Mouse (Mus musculus) frontal cortex, postnatal 25 days (tissue): ENCODE data around the gene Nfya.

ENCODE experiments used
- DNase-seq, 2 experiments: peaks; one replicate each; pipeline ENCODE4 v3.0.0; 2022; ENCODE audit warnings: low spot score in 2 of 2

Nfya gene

GRCm38 (mm10) chr17:48431054-48431453, 21.3 kb upstream of the Nfya start:
- DNase-seq, result no peak

DNA sequence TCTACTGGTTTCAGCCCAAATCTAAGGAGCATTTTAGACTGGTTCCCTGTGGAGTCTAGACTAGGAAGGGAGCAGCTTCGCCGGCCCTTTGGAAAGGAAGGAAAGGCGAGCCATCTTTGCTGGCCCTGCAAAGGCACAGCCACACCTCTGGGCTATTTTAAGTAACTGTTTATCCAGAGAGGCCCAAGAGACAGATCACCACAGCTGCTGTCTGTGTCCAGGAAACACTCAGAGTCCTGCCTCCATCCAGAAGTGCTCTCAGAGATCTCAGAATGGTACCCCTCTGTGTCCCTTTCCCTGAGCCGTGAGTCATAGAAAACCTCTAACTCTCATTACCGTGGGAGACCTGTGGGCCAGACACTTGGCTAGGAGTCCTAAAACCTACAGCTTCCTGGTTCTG, 20.7 kb upstream of the Nfya start:
- DNase-seq, result no peak

GRCm38 (mm10) chr17:48427852-48428530, 18.3 kb upstream of the Nfya start:
- DNase-seq, result no peak

DNA sequence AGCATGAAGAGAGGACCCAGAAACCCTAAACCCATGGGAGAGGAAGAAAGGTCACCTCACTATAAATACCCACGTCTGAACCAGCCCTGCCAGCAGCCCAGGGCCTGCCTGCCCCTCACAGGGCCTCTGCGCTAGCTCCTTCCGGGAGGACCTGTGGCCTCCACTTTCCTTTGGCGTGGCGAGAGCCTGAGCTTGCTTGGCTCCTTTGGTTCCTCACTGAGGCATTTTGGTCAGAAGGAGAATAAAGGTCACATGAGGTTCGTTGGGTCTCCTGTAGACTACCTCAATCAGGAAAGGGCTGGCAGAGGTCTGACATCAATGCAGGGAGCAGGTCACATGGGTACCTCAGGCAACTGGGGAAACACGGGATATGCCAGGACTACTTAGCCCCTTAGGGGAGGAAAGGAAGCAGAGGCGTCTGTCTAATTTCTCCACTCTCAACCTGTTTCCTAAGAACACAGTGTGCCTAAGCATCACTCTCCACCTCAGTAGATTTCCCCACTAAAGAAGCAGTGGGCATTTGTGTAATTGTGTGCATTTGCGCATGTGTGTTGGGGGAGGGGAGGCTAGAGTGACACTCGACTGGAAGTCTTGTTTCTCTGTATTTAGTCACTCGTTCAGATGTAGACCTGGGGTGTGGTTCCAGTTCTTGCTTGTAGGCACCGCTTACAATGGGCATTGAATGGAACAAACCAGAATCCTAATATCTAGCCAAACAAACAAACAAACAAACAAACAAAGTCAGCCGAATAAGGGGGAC, 17.5 kb upstream of the Nfya start:
- DNase-seq, result no peak

DNA sequence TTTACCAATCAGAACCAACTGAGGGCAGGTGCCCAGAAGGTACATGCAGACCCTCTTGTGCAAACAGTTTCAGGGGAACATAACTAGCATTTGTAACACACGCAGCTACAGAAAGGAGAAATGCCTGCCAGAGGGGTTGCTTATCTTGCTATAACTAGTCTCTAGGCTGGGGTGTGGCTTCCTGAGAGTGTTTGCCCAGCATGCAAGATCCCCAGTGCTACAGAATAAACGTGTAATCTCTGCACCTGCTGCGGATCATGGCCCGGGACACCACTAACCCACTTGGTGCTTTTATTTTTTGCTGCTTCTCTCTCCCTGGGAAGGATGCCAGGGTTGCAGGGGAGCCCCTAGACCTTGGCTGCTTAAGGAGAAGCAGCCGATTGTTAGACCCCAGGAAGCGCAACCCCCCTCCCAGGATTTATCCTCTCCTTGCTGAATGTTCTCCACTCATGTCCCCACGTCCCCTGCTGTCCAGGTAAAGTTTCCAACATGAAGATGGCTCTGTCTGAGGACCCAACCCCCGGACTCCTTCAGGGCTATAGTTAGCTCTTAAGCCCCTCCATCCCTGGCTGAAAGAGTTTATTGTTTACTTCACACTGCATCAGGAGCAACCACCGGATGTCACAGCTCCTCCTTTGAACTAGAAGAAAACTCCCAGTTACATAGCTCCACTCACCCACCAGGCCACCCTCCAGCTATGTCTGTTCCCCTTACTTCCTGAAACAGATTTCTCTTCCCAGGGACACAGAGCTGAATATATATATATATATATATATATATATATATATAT, 16.3 kb upstream of the Nfya start:
- no peak for DNase-seq

DNA sequence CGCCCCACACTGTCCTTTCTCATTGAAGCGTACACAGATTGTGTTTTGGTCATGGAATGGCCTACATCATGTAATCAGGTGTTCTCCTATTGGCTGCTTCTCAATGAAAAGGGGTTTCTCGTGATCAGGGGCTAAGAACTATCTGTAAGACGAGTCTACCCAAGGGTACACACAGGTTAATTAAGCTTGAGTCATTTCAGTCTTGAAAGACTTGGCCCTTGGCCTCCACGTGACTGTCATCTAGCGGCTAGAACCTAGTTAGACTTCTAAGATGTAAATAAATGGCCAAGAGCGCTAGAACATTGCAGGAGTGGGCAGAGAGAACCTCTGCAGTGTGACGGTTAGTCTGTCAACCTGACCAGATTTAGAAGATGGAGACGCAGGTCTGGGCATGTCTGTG, 14.5 kb upstream of the Nfya start:
- DNase-seq, result no peak

DNA sequence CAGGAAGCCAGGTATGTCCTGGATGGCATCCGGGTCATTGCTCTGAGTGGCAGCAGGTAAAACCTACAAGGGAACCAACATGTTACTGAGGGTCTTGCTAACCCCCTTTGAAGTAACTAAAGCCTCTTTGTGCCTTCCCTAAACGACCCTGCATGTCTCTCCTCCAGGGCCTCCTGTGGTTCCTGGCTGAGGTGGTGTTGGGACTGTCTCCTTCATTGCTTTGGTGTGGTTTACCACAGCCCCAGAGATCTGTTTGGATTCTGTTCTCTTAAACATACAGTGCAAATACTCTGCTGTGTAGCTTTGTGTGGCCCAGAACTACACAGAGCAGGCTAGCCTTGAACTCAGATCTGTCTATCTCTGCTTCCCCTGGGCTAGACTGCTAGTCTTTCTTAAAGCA, 9.9 kb upstream of the Nfya start:
- DNase-seq, result no peak

GRCm38 (mm10) chr17:48418781-48419180, 9.1 kb upstream of the Nfya start:
- no peak for DNase-seq

GRCm38 (mm10) chr17:48418174-48418573, 8.5 kb upstream of the Nfya start:
- no peak for DNase-seq

DNA sequence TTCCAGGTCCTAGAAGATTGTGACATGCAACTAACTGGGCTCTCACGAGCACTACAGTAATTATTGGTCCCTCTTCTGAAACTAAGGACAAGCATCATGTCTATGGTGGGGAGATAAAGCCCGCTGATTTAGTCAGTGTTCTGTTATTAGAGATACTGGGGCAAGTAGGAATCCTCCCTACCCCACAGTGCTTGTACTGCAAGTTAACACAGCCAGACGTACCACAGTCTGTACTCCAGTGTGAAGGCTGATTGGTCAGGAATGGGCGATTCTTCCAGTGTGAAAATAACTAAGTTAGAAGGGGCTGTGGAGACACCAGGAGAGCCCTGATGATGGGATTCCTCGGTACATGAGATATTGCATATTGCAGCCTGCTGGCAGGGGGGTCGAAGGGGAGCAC, 7.8 kb upstream of the Nfya start:
- DNase-seq, result no peak

GRCm38 (mm10) chr17:48416425-48417195, 6.9 kb upstream of the Nfya start:
- DNase-seq, result peak; percentile 35 to 44

GRCm38 (mm10) chr17:48416011-48416410, 6.3 kb upstream of the Nfya start:
- DNase-seq, result no peak

- DNase-seq, result no peak
Observed at GRCm38 (mm10) chr17:48411241-48411640, 1.5 kb upstream of the Nfya start.

- no peak for DNase-seq
Observed at GRCm38 (mm10) chr17:48410299-48410785, 636 bp upstream of the Nfya start.

DNA sequence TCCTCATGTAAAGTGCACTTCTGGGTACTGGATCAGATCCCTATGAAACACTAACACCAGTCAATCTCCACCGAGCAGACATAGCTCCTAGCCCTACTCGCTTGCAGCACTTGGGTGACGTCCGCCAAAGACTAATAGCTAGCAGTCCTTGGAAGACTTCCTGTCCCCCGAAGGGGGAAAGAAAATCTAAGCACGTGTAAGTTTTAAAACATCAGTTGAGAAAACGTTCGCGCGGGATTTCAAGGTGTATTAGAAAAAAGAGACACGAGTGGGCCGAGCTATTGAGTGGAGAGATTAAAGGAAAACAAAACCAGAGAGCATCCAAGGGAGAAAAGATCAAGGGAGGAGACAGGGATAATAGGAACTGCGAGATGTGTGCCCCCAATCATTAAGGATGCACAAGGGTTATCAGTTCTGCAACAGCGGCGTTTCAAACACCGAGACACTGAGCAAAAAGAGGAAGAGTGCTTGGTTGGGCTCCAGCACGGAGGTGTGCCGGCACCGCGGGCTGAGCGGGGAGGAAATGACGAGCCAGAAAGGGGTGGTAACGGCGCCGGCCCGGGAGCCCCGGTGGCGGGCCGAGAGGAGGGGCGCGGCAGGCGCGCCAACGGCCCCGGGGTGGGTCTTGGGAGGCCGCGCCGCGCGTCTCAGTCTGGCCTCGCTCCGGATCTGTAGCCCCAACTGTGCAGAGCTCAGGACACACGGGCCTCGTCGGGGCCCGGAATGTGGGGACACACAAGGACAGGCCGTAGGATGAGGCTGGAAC, 997 bp downstream of the Nfya start:
- DNase-seq, result peak; percentile 39 to 43

GRCm38 (mm10) chr17:48407910-48408525, 1.7 kb downstream of the Nfya start:
- no peak for DNase-seq

DNA sequence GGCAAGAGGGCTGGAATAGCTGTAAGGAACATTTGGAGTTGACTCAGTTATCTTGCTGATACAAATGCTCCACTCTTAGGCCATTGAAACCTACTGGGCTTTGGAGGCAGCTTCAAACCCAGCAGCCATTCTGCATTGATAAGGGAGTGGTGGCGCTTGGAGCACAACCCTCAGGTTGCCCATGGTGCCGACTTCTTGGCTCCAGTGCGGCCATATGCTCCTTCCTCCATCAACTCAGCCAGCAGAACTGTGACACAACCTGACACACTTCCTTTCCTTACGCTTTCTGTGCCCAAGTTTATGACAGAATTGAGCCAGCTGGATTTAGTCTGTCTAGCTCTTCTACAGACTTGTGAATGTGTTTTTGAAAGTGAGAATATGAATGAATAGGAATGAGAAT, 2.6 kb downstream of the Nfya start:
- DNase-seq, result no peak

GRCm38 (mm10) chr17:48404706-48405105, 5.0 kb downstream of the Nfya start:
- DNase-seq, result no peak

- DNase-seq, result no peak
Observed at GRCm38 (mm10) chr17:48403848-48404247, 5.9 kb downstream of the Nfya start.

DNA sequence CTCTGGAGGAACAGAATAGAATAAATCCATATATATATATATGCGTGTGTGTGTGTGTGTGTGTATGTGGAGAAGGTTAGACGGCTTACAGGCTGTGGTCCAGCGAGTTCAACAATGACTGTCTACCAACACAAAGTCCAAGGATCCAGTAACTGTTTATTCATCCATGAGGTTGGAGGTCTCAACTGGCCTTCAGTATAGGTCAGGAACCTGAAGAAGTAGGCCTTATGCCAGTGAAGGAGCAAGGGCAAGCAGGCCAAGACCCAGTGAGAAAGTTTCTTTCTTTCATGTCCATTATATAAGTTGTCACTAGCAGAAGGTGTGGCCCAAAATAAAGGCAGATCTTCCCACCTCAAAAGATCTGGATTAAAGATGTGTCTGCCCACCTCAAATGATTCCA, 7.0 kb downstream of the Nfya start:
- no peak for DNase-seq

GRCm38 (mm10) chr17:48401710-48402109, 8.0 kb downstream of the Nfya start:
- DNase-seq, result no peak
